Mouse (Mus musculus) adrenal gland, adult (tissue): ENCODE data around the gene Elf2.
A peak's percentile ranks its signal among the peaks of the same experiment; 100 is the strongest.
"Not testable (repeated sequence)": the region's sequence is repeated elsewhere in the genome, so short reads cannot be mapped to it uniquely, and the experiment has no call there.

Experiments used
- DNase-seq, 2 experiments: peaks; one replicate each; pipeline ENCODE4 v3.0.0; 2022 to 2023; ENCODE audit warnings: low spot score in 1 of 2; ENCODE audit not compliant: inconsistent age in 2 of 2

The Elf2 gene

DNA sequence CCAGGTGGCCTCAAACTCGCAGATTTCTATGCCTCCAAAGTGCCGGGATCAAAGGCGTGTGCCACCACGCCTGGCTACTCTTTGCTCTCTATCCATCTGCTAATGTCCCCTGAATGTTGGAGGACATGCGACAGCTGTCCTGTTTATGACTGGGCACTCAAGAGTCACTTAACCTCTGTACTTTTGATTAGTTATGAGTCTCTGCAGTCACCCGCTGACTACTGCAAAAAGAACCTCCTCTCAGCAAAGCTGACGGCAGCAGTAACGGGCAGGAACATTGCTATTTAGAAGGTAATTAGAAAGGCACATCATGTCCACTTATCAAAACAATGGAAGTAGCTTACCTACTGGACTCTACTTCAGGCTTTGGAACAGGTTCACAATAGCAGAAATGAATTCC lies 118.6 kb downstream of the Elf2 start:
- no peak for DNase-seq

DNA sequence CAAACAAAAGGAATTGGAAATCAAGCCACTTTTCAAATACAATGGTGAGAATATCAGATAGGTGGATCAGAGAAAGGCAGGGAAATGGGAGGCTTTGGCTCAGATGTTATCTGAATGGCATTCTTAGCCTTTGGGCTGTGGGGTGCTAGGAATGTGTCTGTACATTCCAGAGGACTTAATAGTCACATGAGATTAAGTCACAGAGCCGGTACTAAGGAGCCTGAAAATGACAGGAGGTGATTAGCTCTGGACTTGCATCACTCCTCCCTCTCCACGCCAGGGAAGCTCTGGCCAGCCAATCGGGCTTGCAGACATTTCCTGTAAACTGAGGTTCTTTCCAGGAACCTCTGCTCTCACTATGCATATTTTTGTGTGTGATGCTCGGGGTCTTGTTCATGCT lies 119.6 kb downstream of the Elf2 start:
- no peak for DNase-seq

DNA sequence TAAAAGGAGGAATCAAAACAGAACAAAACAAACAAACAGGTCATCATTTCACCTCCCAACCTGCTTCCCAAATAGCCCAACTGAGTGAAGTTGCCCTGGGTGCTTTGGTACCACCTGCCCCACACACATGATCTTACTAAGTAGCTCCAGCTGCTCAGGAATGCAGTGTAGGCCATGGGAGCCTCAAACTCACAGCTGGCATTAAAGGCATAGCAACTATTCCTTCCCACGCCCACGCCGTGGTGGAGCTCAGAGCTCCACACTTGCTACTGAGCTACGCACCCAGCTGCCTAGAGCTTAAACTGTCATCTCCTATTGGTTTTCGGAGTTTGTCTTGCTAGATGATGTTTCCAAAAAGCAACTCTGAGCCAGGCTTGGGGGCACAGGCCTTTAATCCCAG lies 121.2 kb downstream of the Elf2 start:
- DNase-seq = no peak

DNA sequence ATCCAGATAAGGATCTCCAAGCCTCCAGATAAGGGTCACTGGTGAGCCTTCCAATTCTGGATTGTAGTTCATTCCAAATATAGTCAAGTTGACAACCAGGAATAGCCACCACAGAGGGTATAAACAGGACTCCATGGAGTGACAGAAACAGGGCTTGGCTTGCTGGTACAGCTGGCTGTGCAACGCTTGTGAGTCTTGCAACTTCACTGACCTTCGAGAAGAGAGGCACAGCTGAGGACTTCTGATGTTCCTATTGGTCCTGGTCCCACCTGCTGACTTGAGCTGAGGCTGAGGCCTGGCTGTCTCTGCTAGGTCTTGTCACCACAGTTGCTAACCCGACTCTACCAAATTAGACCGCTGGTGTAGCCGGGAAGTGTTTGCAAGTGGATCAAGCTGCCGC lies 122.1 kb downstream of the Elf2 start:
- DNase-seq = not testable (repeated sequence)

DNA sequence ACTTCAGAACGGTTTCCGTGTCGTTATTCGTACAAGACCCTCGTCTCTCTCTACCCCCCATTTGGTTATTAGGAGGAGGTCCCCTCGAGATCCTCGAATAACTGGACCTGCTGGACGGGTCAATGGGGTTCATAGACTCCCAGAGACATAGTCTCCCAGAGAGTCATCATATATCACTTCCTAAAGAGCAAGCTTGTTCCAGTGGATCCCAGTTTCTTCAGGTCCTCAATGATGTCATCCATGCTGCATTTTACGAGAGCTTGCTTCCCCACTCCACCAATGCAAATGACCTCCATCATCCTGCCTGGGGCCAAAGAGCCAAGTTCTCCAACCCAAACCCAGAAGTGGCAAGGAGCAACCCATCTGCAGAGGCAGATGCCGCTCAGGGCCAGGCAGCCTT lies 124.1 kb downstream of the Elf2 start:
- not testable (repeated sequence) for DNase-seq

DNA sequence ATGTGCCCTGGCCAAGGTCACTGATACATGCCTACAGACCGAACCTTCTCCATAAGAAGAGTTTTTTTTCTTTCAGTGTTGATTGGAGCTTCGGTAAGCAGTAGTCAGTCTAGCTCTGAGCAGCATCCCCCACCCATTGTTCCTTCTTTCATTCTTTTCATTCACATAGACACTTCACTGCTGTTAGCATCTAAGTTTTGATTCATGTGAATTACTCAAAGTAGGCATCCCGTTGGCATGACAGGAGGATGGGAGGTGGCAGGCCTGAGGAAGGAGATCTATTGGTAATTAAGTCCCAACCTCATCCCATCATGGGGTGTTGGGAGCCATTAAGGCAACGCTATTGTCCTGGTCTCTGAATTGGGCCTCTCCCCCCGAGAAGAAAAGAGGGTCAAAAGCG lies 124.8 kb downstream of the Elf2 start:
- no peak for DNase-seq

DNA sequence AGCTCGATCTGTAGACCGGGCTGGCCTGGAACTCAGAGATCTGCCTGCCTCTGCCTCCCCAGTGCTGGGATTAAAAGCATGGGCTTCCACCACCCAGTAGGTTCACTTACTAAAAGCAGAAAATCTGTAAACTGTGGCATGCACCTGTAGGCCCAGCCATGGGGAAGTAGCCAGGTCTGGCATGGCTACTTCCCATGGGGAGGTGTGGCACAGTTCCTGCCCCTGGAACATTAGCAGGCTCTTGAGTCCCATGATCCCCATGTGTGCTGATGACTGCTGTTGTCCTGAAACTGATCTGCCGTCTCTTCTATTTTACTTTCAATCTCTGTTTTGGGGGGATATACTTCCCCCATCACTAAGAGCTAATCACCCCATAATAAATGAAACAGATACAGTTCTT lies 127.4 kb downstream of the Elf2 start:
- DNase-seq = no peak

DNA sequence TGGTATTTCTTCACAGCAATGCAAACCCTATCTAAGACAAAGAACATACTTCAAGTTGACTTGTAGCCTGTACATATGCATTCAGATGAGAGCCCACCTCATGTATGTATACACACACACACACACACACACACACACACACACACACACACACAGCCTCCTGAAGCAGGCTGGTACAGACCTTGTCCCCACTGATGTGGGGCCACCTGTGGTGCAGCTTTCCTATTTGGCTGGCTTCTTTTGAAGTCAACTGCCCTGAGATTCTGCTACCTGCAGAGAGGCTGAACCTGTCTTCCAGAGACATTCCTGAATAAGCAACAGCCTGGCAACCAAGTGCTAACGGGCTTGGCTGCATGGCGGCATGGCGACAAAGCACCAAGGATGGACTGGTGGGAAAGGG lies 130.0 kb downstream of the Elf2 start:
- DNase-seq = no peak

DNA sequence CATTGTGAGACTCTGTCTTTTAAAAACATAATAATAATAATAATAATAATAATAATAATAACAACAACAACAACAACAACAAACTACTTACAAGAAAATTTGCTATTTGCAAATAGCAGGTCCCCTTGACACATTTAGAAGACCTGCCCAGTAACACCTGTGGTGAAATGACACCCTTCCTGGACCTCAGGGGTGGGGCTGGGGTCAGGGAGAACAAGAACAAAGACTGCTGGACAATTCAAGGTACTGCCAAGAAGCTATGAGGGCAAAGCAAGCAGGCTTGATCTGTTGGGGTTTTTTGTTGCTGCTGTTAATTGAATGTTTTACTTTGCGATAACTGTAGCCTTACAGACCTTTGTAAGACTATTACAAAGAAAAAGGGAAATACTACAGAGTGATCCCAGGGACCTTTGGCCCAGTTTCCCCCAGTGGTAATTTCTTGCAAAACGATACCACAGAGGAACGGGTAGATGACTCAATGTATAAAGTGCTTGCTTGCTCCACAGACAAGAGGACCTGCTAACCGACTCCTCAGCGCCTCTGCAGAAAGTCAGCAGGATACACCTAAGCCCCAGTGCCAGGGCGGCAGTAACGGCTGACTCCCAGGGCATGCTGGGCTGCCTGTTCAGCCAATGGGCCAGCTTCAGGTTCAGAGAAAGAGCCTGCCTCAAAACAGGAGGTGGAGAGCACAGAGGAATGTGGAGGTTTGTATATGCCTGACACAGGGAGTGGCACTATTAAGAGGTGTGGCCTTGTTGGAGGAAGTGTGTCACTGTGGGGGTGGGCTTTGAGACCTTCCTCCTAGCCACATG lies 130.8 kb downstream of the Elf2 start:
- peak in 1 of 2 experiments; percentile 54 for DNase-seq

DNA sequence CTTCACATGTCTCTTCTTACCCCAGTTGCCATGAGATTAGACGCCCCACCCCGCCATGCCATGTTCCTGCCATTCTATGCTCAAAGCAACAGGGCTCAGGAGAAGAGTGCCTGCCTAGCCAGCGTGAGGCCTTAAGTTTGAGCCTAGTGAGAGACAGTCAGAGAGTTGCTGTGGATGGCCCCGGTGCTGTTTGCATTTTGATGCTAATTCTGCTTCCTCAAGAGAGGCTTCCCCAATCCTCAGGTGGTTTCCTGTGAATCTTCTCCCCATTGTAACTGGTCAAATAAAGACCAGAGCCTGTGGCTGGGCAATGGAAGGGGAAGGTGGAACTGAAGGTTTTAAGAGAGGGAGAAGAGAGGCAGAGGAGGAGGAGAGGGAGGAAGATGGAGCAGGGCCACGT lies 131.8 kb downstream of the Elf2 start:
- no peak for DNase-seq

DNA sequence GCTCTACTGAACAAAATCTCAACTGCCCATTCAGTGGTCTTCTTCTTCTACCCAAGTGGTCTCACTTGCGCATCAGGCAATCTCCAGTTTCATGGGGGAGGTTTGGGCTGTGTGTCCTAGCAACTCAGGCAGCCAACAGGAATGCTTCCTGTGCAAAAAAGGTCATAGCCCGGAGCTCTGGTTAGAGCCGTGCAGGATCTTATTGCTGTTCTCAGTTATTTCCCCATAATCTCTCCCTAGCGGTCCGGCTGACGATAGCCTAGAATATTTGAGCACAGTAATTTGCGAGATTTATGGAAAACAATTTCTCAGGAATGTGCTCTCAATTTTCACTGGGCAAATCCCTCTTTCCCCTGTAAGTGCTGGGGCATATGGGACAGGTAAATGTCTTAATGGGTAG lies 133.9 kb downstream of the Elf2 start:
- no peak for DNase-seq

DNA sequence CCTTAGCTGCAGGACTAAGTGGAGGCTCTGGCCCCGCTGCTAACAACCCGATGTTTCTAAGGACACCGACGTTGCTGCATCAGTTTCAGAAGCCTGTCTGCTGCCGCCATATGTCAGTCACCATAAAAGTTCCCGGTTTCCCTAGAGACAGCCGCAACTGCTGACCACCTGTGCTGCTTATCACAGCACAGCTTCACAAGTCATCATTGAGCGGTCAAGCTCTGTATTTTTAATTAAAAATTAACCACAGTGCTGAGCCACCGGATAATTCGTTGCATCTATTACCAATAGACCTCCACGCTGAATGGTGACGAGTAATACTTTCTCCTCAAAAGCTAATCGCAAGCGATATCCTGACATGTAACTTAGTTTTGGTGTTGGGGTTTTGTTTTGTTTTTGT lies 135.6 kb downstream of the Elf2 start:
- DNase-seq = no peak

DNA sequence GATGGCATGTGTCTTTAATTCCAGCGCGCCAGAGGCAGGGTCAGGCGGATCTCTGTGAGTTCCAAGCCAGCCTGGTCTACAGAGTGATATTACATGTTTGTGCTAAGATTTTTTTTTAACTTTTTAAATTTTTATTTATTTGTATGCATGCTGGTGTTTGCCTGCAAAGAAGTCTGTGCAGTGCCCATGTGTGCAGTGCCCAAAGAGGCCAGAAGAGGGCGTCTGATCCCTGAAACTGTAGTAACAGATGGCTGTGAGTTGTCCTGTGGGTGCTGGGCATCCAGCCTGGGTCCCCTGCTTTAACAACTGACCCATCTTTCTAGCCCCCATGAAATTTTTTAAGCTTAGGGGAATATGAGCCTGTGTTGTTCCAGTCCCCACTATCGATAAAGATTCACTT lies 136.0 kb downstream of the Elf2 start:
- DNase-seq = no peak

DNA sequence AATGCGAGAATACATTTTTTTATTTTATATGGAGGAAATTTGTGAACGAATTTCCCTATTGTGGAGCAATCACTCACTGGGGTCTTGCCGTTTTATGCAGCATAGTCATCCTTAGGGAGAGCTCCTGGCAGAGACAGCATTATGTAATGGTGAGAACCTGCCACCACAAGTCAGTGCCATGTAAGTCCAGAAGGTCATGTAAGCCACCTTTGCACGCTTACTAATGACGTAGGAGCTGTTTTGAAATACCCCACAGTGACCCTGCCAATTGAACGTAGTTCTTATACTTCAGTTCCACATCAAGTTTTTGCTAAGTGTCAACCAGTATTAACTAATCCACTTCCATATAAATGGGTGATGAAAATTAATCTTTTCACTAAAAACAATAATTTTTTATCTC lies 136.6 kb downstream of the Elf2 start:
- no peak for DNase-seq
